Mouse (Mus musculus) limb, embryonic 14.5 days (tissue): ENCODE data around the gene Cep250. TPM values are rescaled to one million over a fixed set of nuclear protein-coding genes. Genes with fewer than 3 reads are reported as not detected.
A peak's percentile ranks its signal among the peaks of the same experiment; 100 is the strongest.
"Not testable (repeated sequence)": the region's sequence is repeated elsewhere in the genome, so short reads cannot be mapped to it uniquely, and the experiment has no call there.

ENCODE experiments used
- ATAC-seq: fragments of 200-750 bp; cut with Nextera tagmentation; 2 replicates; pipeline ENCODE4 v1.8.0; 2017; ENCODE audit warnings: low read depth, moderate number of reproducible peaks, moderate TSS enrichment; ENCODE audit not compliant: low FRiP score
- DNase-seq: peaks from one replicate; pipeline ENCODE4 v3.0.0-alpha.2; 2015; ENCODE audit warnings: low spot score
- H3K27ac ChIP-seq: fragments of 300-500 bp; sonication (generic); replicated peaks from 2 replicates; pipeline ENCODE4 v1.5.1; 2014; ENCODE audit warnings: low read depth, mild to moderate bottlenecking, low read length, moderate library complexity, mixed read lengths
- H3K27me3 ChIP-seq: fragments of 300-500 bp; sonication (generic); 2 replicates; pipeline ENCODE4 v1.6.1; 2014; ENCODE audit warnings: low read length, mixed read lengths; ENCODE audit not compliant: control insufficient read depth, insufficient read depth
- H3K36me3 ChIP-seq: fragments of 300-500 bp; sonication (generic); 2 replicates; pipeline ENCODE4 v1.6.1; 2014; ENCODE audit warnings: mild to moderate bottlenecking, low read length, moderate library complexity, mixed read lengths; ENCODE audit not compliant: control insufficient read depth, insufficient read depth
- H3K4me1 ChIP-seq: fragments of 300-500 bp; sonication (generic); 2 replicates; pipeline ENCODE4 v1.6.1; 2014; ENCODE audit warnings: antibody characterized with exemption, low read length, mixed read lengths; ENCODE audit not compliant: control insufficient read depth, insufficient read depth
- H3K4me2 ChIP-seq: fragments of 300-500 bp; sonication (generic); replicated peaks from 2 replicates; pipeline ENCODE4 v1.6.1; 2014; ENCODE audit warnings: low read depth, mild to moderate bottlenecking, low read length, moderate library complexity; ENCODE audit not compliant: severe bottlenecking
- H3K4me3 ChIP-seq: fragments of 300-500 bp; sonication (generic); replicated peaks from 2 replicates; pipeline ENCODE4 v1.5.1; 2014; ENCODE audit warnings: low read length
- H3K9ac ChIP-seq: fragments of 300-500 bp; sonication (generic); 2 replicates; pipeline ENCODE4 v1.6.1; 2014; ENCODE audit warnings: mild to moderate bottlenecking, low read depth, low read length, moderate library complexity; ENCODE audit not compliant: severe bottlenecking
- H3K9me3 ChIP-seq: fragments of 300-500 bp; sonication (generic); 2 replicates; pipeline ENCODE4 v1.6.1; 2016; ENCODE audit warnings: low read length; ENCODE audit not compliant: control insufficient read depth
- POLR2A ChIP-seq: fragments of 200-500 bp; IDR thresholded peaks from 2 replicates; pipeline ENCODE4 v1.8.0; 2012; ENCODE audit warnings: inconsistent platforms, mild to moderate bottlenecking, moderate library complexity, borderline replicate concordance; ENCODE audit not compliant: insufficient read depth, insufficient read length; ENCODE audit errors: extremely low read depth
- WGBS: fragments of 180-500 bp; shearing (Covaris S2); extraction: QIAGEN DNeasy Blood & Tissue Kit; methylation state at CpG from one replicate; pipeline ENCODE4 v1.1.7; 2014; 5-methylcytosine and 5-hydroxymethylcytosine counted together
- polyA plus RNA-seq, 2 experiments: library from polyadenylated mRNA; depleted of rRNA in 1 of 2; stranded (reverse) in 1 of 2; unstranded in 1 of 2; fragments of >200 nt; fragmentation: Nextera tagmentation in 1 of 2; extraction: Ambion mirVana in 1 of 2; gene quantifications; 2 replicates each; pipeline versions ENCODE4 v1.2.1 to v1.2.3; 2012 to 2014

Cep250 gene
- polyA plus RNA-seq (2012; rRNA removed) (24.5 and 31.3 TPM in 2 replicates), polyA plus RNA-seq (2014; fragmentation: Nextera tagmentation; extraction: Ambion mirVana) (19.4 and 20.1 TPM in 2 replicates)

DNA sequence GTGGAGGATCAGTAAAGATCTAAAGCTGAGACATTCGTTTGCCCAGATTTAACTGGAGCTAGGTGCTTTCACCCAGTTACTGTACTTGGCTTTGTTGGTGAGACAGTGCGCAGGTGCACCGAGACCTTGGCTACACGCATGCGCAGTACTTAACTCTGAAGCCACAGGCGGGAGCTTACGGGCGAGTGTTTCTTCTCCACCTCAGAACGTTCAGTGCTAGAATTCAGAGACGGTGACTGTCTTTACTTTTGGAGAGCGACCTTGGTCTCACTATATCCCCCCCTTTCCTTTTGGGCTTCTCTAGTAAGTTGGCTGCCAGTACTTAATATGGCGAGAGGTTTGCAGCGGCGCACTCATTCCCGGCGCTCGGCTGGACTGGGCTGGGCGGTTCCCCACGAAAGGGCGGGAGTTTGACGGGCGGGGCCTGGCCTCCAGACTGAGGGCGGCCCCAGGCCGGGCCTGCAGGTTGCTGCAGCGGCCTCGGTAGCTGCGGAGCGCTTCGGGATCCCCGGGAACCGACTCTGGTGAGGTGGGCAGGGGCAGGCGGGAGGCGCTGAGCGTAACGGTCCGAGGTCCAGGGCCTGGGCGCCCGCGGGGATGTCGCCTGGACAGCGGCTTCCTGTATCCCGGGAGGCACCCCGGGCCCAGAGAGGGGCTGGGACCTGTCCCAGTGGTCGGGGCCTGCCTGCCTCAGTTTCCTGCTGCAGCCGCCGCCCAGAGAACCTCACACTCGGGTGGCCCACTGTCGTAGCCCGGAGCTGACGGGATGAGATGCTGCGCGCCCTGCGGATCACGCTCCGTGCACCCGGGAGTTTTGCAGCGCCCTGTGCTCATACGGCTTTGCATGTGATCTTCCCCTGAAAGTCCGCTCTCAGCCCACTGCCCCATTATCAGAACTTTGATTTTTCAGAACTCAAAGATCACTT, at the start of gene Cep250:
Gene Cep250 (plus strand): TSS at position 325 of the 926 bp plus-strand sequence.
- 3% methylated on average over 38 of the region's 59 CpGs for WGBS
- DNase-seq, result peak; percentile 93
- peak within 1 kb of the TSS; percentile 97 for H3K9ac ChIP-seq
- peak within 1 kb of the TSS; percentile 84 for H3K27ac ChIP-seq
- peaks cover 5% of the 10 kb centered on the region for H3K4me1 ChIP-seq
- no peaks in the 10 kb centered on the region for H3K9me3 ChIP-seq
- peaks cover 3% of the 10 kb centered on the region; the same call in 1 of the 2 replicates for H3K36me3 ChIP-seq
- H3K27me3 ChIP-seq, result no peaks in the 10 kb centered on the region
- peak; percentile 89; the same call in 1 of the 2 replicates for TF ChIP-seq POLR2A
- H3K4me2 ChIP-seq, result peak within 1 kb of the TSS; percentile 61
- ATAC-seq, result peak; percentile 97
- H3K4me3 ChIP-seq, result peak within 1 kb of the TSS; percentile 89

DNA sequence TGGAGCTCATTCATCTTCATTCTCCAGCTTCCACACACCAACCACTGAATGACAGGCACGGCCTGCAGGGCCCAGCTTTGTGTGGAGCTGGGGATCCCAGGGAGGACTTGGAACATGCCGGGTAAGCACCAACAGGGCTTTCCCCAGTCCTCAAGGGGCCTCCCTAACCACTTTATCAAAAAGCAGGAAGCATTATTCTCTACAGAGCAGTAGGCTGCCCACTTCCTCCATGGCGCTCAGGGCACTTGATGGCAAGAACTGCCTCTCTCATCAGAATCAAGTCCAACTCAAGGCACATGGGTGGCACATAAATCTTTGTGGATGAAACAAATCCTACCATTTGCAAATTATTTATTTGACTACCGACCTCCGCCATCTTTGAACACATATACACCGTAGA, 41.6 kb upstream of the Cep250 start:
- H3K9me3 ChIP-seq, result no peaks in the 10 kb centered on the region
- WGBS, result 91% methylated on average over 6 of the region's 6 CpGs
- no peak overlapping the region for H3K4me3 ChIP-seq
- H3K27me3 ChIP-seq, result no peaks in the 10 kb centered on the region
- TF ChIP-seq POLR2A, result no peak
- no peak overlapping the region for H3K9ac ChIP-seq
- ATAC-seq, result no peak
- H3K36me3 ChIP-seq, result peaks cover 59% of the 10 kb centered on the region
- H3K4me1 ChIP-seq, result no peaks in the 10 kb centered on the region
- no peak overlapping the region for H3K27ac ChIP-seq
- H3K4me2 ChIP-seq, result no peak overlapping the region
- no peak for DNase-seq

GRCm38 (mm10) chr2:155923143-155923542, 33.1 kb upstream of the Cep250 start:
- WGBS, result 96% methylated on average over 7 of the region's 7 CpGs
- Histone ChIP-seq H3K9me3 (no peaks in the 10 kb centered on the region), H3K4me2 (no peak overlapping the region), H3K36me3 (peaks cover 24% of the 10 kb centered on the region), H3K4me3 (no peak overlapping the region), H3K4me1 (no peaks in the 10 kb centered on the region), H3K27ac (no peak overlapping the region), H3K27me3 (no peaks in the 10 kb centered on the region), H3K9ac (no peak overlapping the region)
- ATAC-seq (no peak), DNase-seq (no peak)
- TF ChIP-seq POLR2A, result no peak

- H3K36me3 ChIP-seq, result peaks cover 10% of the 10 kb centered on the region; the same call in 1 of the 2 replicates
- not testable (repeated sequence) for H3K27me3 ChIP-seq, H3K4me2 ChIP-seq, DNase-seq, H3K27ac ChIP-seq, H3K9ac ChIP-seq, ATAC-seq, H3K9me3 ChIP-seq, H3K4me3 ChIP-seq, H3K4me1 ChIP-seq
- WGBS, result 93% methylated on average over 6 of the region's 6 CpGs
These were observed 31.0 kb upstream of the Cep250 start for GRCm38 (mm10) chr2:155925213-155925612.

- Histone ChIP-seq H3K27me3 (no peaks in the 10 kb centered on the region), H3K9ac (peak overlapping the region; percentile 57; the same call in 1 of the 2 replicates), H3K36me3 (no peaks in the 10 kb centered on the region), H3K9me3 (no peaks in the 10 kb centered on the region), H3K27ac (peak overlapping the region; percentile 85; the same call in 1 of the 2 replicates), H3K4me2 (peak overlapping the region; percentile 77), H3K4me3 (peak overlapping the region; percentile 62), H3K4me1 (peaks cover 14% of the 10 kb centered on the region)
- TF ChIP-seq POLR2A, result no peak
- DNase-seq, result no peak
- ATAC-seq, result no peak
- WGBS, result 48% methylated on average over 7 of the region's 7 CpGs
These were observed 27.4 kb upstream of the Cep250 start for GRCm38 (mm10) chr2:155928711-155929345.
